Mouse (Mus musculus) midbrain, postnatal 0 days (tissue): ENCODE measurements around the gene Tmem132b. TPM values are rescaled to one million over a fixed set of nuclear protein-coding genes. Genes with fewer than 3 reads are reported as not detected.
"Not testable (repeated sequence)": the region's sequence is repeated elsewhere in the genome, so short reads cannot be mapped to it uniquely, and the experiment has no call there.

Source experiments
- ATAC-seq: fragments of 200-750 bp; cut with Nextera tagmentation; 2 replicates; pipeline ENCODE4 v1.8.0; 2017; ENCODE audit warnings: moderate number of reproducible peaks, mild to moderate bottlenecking, moderate TSS enrichment, moderate library complexity; ENCODE audit not compliant: low FRiP score
- DNase-seq: peaks from one replicate; pipeline ENCODE4 v3.0.0-alpha.2; 2015; ENCODE audit warnings: low spot score
- H3K27ac ChIP-seq: fragments of 300-500 bp; sonication (generic); 2 replicates; pipeline ENCODE4 v1.5.1; 2014; ENCODE audit warnings: low read depth, mild to moderate bottlenecking, low read length, mixed read lengths
- H3K27me3 ChIP-seq: fragments of 300-500 bp; sonication (generic); 2 replicates; pipeline ENCODE4 v1.6.1; 2014; ENCODE audit warnings: low read length, control low read depth, mixed read lengths; ENCODE audit not compliant: insufficient read depth
- H3K36me3 ChIP-seq: fragments of 300-500 bp; sonication (generic); 2 replicates; pipeline ENCODE4 v1.6.1; 2014; ENCODE audit warnings: low read length, control low read depth, mixed read lengths; ENCODE audit not compliant: insufficient read depth
- H3K4me1 ChIP-seq: fragments of 300-500 bp; sonication (generic); 2 replicates; pipeline ENCODE4 v1.6.1; 2014; ENCODE audit warnings: mild to moderate bottlenecking, control low read depth, antibody characterized with exemption, low read length, mixed read lengths; ENCODE audit not compliant: insufficient read depth
- H3K4me2 ChIP-seq: fragments of 300-500 bp; sonication (generic); 2 replicates; pipeline ENCODE4 v1.6.1; 2014; ENCODE audit warnings: low read depth, mild to moderate bottlenecking, low read length, mixed read lengths; ENCODE audit not compliant: poor library complexity, severe bottlenecking
- H3K4me3 ChIP-seq: fragments of 300-500 bp; sonication (generic); 2 replicates; pipeline ENCODE4 v1.5.1; 2014; ENCODE audit warnings: low read depth, mild to moderate bottlenecking, low read length, moderate library complexity
- H3K9ac ChIP-seq: fragments of 300-500 bp; sonication (generic); replicated peaks from 2 replicates; pipeline ENCODE4 v1.6.1; 2014; ENCODE audit warnings: mild to moderate bottlenecking, low read length, moderate library complexity, mixed read lengths; ENCODE audit not compliant: poor library complexity, severe bottlenecking
- H3K9me3 ChIP-seq: fragments of 300-500 bp; sonication (generic); 2 replicates; pipeline ENCODE4 v1.6.1; 2016; ENCODE audit warnings: low read length, control low read depth
- CTCF ChIP-seq: IDR thresholded peaks from 2 replicates; pipeline ENCODE4 v1.5.1; 2016; ENCODE audit warnings: antibody characterized with exemption, mild to moderate bottlenecking
- WGBS: fragments of 180-500 bp; shearing (Covaris S2); extraction: QIAGEN DNeasy Blood & Tissue Kit; methylation state at CpG from one replicate; pipeline ENCODE4 v1.1.7; 2014; 5-methylcytosine and 5-hydroxymethylcytosine counted together
- polyA plus RNA-seq: library from polyadenylated mRNA; unstranded; fragments of >200 nt; fragmentation: Nextera tagmentation; extraction: Ambion mirVana; gene quantifications from 2 replicates; pipeline ENCODE4 v1.2.1, GENCODE M21; 2015
- total RNA-seq: library from RNA; depleted of rRNA; stranded (reverse); fragments of >200 nt; gene quantifications from 2 replicates; pipeline ENCODE4 v1.2.3, GENCODE M21; 2014

The Tmem132b gene
- total and polyA plus RNA-seq, 2 experiments from 2014 or later: 6.4 to 27.8 TPM

DNA sequence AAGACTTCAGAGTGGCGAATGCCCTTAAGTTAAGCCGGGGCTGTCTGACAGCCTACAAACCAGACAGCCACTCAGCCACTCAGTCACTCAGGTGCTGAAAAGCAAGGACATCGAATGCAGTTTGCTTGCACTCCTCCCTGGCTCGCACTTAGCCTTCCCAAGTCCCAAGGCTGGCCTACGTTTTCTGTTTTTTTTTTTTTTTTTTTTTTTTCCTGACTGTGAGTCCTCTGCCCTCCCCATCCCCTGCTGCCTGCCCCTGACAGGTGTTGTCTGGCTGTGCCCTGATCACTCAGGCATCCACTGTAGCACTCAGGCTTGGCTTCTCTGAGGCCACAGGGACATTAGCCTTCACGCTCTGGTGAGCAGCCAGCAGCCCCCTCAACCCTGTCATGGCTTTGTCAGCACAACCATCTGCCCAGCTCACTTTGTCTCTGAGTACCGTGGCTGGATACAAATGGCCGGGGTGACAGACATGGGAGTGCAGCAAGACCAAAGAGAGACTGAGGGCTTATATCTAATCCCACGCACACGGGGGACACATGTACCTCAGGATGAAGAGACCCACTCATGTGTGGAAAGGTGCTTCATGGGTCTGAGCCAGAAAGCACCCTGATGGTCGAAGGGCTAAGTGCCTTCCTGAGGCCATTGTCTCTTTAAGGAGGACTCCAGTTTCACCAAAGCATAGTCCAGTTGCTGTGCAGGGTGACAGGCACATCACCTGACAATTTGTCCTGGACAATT lies 44.0 kb upstream of the Tmem132b start:
- H3K9ac ChIP-seq: no peak overlapping the region
- H3K4me3 ChIP-seq: no peak overlapping the region
- H3K9me3 ChIP-seq: no peaks in the 10 kb centered on the region
- peak; percentile 38; the same call in 1 of the 2 replicates for ATAC-seq
- no peak for TF ChIP-seq CTCF
- no peak overlapping the region for H3K27ac ChIP-seq
- peak; percentile 89 for DNase-seq
- H3K27me3 ChIP-seq: no peaks in the 10 kb centered on the region
- H3K4me2 ChIP-seq: no peak overlapping the region
- H3K4me1 ChIP-seq: no peaks in the 10 kb centered on the region
- H3K36me3 ChIP-seq: peaks cover 43% of the 10 kb centered on the region
- WGBS: 44% methylated on average over 11 of the region's 11 CpGs

DNA sequence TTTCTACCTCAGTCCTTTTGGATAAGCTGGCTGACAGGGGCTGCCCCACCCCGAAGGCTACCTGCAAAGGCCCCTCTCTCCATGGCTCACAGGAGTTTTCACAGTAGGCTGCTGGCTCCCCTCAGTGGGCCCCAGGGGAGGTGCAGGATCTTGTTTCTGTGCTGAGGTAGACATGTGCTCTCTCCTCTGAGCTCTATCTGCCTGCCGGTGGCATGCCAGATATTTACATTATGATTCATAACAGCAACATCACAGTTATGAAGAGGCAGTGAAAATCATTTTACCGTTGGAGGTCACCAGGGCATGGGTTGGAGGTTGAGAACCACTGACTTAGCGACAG lies 43.5 kb upstream of the Tmem132b start:
- Histone ChIP-seq H3K4me3 (no peak overlapping the region), H3K36me3 (peaks cover 43% of the 10 kb centered on the region), H3K9me3 (no peaks in the 10 kb centered on the region), H3K27ac (no peak overlapping the region), H3K27me3 (no peaks in the 10 kb centered on the region), H3K9ac (no peak overlapping the region), H3K4me1 (no peaks in the 10 kb centered on the region), H3K4me2 (no peak overlapping the region)
- ATAC-seq (no peak), DNase-seq (peak; percentile 22)
- 60% methylated on average over 4 of the region's 4 CpGs for WGBS
- peak; percentile 45 for TF ChIP-seq CTCF

DNA sequence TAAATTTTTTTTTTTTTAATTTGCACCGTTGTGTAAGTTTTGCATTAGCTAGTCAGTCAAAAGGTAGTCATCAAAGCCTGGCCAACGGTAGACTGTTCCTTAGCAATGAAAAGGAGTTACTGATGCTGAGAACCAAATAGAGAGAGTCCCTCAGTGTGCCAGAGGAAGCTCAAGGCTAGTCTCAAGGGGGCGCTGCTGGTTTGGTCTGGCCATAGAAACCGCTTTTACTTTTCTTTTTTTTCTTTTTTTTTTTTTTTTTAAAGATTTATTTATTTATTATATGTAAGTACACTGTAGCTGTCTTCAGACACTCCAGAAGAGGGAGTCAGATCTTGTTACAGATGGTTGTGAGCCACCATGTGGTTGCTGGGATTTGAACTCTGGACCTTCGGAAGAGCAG lies 42.6 kb upstream of the Tmem132b start:
- WGBS: 89% methylated on average over 5 of the region's 5 CpGs
- not testable (repeated sequence) for H3K27ac ChIP-seq, H3K9ac ChIP-seq, H3K4me3 ChIP-seq, H3K27me3 ChIP-seq, H3K4me1 ChIP-seq, H3K4me2 ChIP-seq, H3K9me3 ChIP-seq, ATAC-seq
- TF ChIP-seq CTCF: 0 out of 2 replicates have a peak, but pooled peaks have one; percentile 2
- peak; percentile 24 for DNase-seq
- H3K36me3 ChIP-seq: peaks cover 41% of the 10 kb centered on the region

DNA sequence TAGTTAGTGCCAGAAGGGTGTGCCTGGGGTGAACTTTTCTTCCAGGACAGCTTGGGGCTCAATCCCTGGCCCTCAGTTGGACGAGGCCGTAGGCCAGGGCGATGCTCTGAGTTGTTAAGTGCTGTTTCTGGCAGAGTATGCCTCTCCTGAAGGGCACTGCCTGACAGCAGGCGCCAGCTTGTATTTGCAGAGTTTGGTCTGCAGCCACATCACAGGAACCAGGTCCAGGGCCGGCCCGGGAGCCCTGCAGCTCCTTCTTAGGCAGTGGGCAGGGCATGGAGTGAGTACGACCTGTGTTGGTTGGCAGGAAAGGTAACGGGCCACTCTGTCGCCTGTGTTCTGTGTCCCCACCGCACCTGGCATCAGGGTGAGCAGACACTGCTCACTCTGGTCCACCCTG lies 40.5 kb upstream of the Tmem132b start:
- Histone ChIP-seq H3K4me1 (no peaks in the 10 kb centered on the region), H3K4me2 (no peak overlapping the region), H3K36me3 (peaks cover 43% of the 10 kb centered on the region), H3K4me3 (no peak overlapping the region), H3K27ac (no peak overlapping the region), H3K9me3 (no peaks in the 10 kb centered on the region), H3K27me3 (no peaks in the 10 kb centered on the region), H3K9ac (no peak overlapping the region)
- ATAC-seq: no peak
- TF ChIP-seq CTCF: no peak
- WGBS: 91% methylated on average over 10 of the region's 10 CpGs
- peak; percentile 56 for DNase-seq

DNA sequence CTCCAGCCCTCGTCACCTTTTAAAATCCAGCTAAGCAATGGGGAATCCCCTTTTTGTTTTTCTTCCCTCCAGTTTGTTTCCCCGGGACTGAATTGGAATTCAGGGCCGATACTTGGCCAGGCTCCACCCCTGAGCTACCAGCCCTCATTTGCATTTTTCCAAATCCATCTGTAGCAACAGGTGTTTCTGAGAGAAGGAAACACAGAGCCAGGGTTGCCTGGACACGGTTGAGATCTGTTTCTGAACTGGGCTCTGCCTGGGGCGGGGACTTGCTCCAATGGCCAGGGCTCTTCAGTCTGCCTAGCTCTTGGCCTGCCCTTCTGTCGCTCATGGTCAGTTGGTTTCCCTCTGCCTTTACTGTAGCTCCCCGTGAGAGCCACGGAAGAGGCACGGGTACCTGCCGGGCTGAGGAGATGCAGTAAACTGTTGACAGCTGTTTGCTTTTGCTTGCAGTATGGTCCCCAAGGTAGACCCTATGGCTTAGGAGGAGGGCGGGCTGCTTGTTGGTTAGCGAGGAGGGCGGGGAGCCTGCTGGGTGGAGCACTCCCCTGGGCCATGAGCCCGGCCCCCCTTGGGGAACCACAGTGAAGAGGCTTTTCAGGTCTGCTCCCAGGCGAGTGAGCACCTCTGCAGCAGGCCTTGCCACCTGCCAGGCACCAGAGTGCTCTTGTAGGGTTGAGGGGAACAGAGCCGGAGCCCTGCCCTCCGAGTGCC lies 39.0 kb upstream of the Tmem132b start:
- 57% methylated on average over 17 of the region's 17 CpGs for WGBS
- H3K36me3 ChIP-seq: peaks cover 39% of the 10 kb centered on the region
- DNase-seq: peak; percentile 56

DNA sequence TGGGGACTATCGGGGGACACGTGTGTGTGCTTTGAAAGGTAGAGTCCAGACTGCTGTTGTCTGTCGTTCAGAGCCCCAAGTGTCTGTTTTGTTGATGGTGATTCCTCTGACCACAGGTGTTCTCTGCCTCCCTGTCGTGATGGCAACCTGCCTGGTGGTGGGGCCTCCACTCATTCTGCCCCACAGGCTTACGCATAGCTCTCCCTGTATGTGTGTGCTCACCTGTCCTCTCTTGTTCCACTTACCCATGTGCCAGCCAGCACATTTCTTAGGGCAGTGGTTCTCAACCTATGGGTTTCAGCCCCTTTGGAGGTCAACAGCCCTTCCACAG lies 38.5 kb upstream of the Tmem132b start:
- Histone ChIP-seq H3K4me3 (no peak overlapping the region), H3K9ac (no peak overlapping the region), H3K27ac (no peak overlapping the region), H3K36me3 (peaks cover 39% of the 10 kb centered on the region), H3K27me3 (no peaks in the 10 kb centered on the region), H3K9me3 (no peaks in the 10 kb centered on the region), H3K4me1 (no peaks in the 10 kb centered on the region), H3K4me2 (no peak overlapping the region)
- no peak for TF ChIP-seq CTCF
- 69% methylated on average over 5 of the region's 5 CpGs for WGBS
- ATAC-seq (no peak), DNase-seq (no peak)

More for the DNA sequence above, 39.0 kb upstream of the Tmem132b start:
- Histone ChIP-seq H3K4me1 (no peaks in the 10 kb centered on the region), H3K4me3 (no peak overlapping the region), H3K9ac (no peak overlapping the region), H3K27me3 (no peaks in the 10 kb centered on the region), H3K4me2 (no peak overlapping the region), H3K9me3 (no peaks in the 10 kb centered on the region), H3K27ac (no peak overlapping the region)
- ATAC-seq: 0 out of 2 replicates have a peak, but pooled peaks have one; percentile 13
- no peak for TF ChIP-seq CTCF
